Mouse (Mus musculus): ENCODE data around the gene Ssr3.

DNA sequence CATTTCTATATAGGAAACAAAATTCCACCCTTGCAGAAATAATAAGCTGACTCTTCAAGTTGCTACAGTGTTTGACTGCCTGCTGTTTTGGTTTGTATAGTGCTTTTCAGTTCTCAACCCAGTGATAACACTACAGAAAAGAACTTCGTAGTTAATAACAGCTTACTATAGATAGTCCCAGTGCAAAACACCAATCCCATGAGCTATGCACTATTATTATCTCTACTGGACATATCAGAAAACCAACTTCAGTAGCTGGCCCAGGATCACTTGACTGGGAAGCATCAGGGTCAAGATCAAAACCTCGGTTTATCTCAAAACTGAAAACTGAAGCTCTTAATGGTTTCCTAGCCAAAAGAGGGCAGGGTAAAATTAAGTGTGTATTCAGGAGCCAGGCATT, 43.4 kb upstream of the Ssr3 start:
- TF ChIP-seq CTCF (IDR thresholded peaks at IDR 0.05; ENCODE audit: borderline replicate concordance, insufficient read depth, low read depth, low read length) (no peak), POLR2A (IDR thresholded peaks at IDR 0.05; ENCODE audit: borderline replicate concordance, insufficient read depth, low read length) (no peak)

Measured in cerebellum, adult 2 months (tissue).